Comparison of ENCODE assay signal across 17 mouse cellular contexts in the genomic region with DNA sequence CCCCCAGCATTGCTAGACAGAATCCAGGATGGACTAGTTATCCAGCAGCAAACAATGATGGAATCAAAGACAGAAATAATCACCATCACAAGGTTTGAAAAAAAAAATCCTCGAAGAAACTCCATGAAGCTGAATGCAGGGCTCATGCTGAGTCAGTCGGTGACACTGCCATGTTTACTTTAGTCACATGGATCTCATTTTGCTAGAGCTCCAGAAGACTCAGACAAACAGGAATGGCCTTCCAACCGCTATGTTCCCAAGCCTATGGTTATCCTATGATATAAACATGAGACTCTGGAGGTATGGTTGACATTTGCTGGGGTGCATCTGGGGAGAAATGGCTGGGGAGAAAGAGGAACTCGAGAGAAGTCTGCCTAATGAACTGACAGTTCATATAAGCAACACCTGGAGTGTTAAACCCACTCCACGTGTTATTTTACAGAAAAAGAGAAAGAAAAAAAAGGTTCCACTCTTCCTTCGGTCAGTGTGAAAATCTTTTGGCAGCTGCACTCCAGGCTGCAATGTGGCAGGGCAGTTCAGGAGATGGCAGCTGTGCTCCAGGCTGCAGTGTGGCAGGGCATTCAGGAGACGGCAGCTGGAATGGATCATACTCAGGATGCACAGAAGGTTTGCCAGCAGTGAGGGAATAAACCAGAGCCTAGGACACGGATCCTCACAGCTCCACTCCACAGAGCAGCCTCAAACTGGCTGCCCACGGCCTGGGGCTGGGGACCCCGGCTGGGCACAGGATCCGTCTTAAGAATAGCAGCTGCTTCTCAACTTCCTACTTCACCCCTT. TPM values are rescaled to one million over a fixed set of nuclear protein-coding genes. Genes with fewer than 3 reads are reported as not detected.
DNase-seq lines count a peak whose midpoint lies in the region; ATAC-seq and TF ChIP-seq lines count a peak whose summit lies in the region.
"Had no signal": no experiment of that assay in that cellular context is flagged by ENCODE, and none has a peak within 500 bp of the region (broad histone marks: within the 10 kb centered on the region; RNA-seq: fewer than 3 reads in every experiment).

No protein-coding gene starts in this region.

- WGBS in lung, embryonic 16.5 days: 33% methylated on average over 11 of the region's 11 CpGs
- 39% methylated on average over 11 of the region's 11 CpGs for WGBS in lung, postnatal 0 days
- WGBS in stomach, postnatal 0 days: 33% methylated on average over 11 of the region's 11 CpGs
- WGBS in neural tube, embryonic 15.5 days: 72% methylated on average over 11 of the region's 11 CpGs

- H3K4me2 ChIP-seq in lung, embryonic 16.5 days (ENCODE audit: low read depth, low read length): no peak overlapping the region
- no peak overlapping the region for H3K4me2 ChIP-seq in lung, postnatal 0 days (replicated peaks; ENCODE audit: low read depth, low read length)
- H3K4me2 ChIP-seq in stomach, postnatal 0 days (replicated peaks; ENCODE audit: low read depth): no peak overlapping the region
- no peak overlapping the region for H3K4me2 ChIP-seq in neural tube, embryonic 15.5 days
- H3K4me2 ChIP-seq: forebrain, embryonic 13.5 days; heart, embryonic 12.5 days; liver, embryonic 15.5 days; neural tube, embryonic 13.5 days had no signal

- H3K27ac ChIP-seq in lung, embryonic 16.5 days (ENCODE audit: low read length): peak overlapping the region; percentile 45
- no peak overlapping the region for H3K27ac ChIP-seq in lung, postnatal 0 days (ENCODE audit: low read length)
- 0 out of 2 replicates have a peak overlapping the region, but pooled peaks have one; percentile 24 for H3K27ac ChIP-seq in stomach, postnatal 0 days (replicated peaks)
- no peak overlapping the region for H3K27ac ChIP-seq in neural tube, embryonic 15.5 days (replicated peaks)
- H3K27ac ChIP-seq: forebrain, embryonic 13.5 days; liver, embryonic 15.5 days; neural tube, embryonic 13.5 days had no signal

- H3K27me3 ChIP-seq in lung, embryonic 16.5 days (ENCODE audit: control insufficient read depth, insufficient read depth, low read depth, low read length): no peaks in the 10 kb centered on the region
- H3K27me3 ChIP-seq in lung, postnatal 0 days (replicated peaks; ENCODE audit: insufficient read depth, low read length): no peaks in the 10 kb centered on the region
- no peaks in the 10 kb centered on the region for H3K27me3 ChIP-seq in stomach, postnatal 0 days (ENCODE audit: control insufficient read depth, insufficient read depth, low read length)
- no peaks in the 10 kb centered on the region for H3K27me3 ChIP-seq in neural tube, embryonic 15.5 days (replicated peaks)
- H3K27me3 ChIP-seq: forebrain, embryonic 13.5 days; heart, embryonic 12.5 days; liver, embryonic 15.5 days; neural tube, embryonic 13.5 days had no signal

- DNase-seq in lung, postnatal 25 days (ENCODE audit: low spot score): no peak
- peak; percentile 49 for DNase-seq in forelimb bud, embryonic 11.5 days (ENCODE audit: low read depth, low spot score)
- DNase-seq in lung, postnatal 0 days (ENCODE audit: low spot score): peak; percentile 42
- DNase-seq in stomach, postnatal 0 days (ENCODE audit: low spot score): no peak
- no peak for DNase-seq in liver
- DNase-seq: adrenal gland, postnatal 10 days; cerebellum, adult 8-10 months; gastrocnemius, postnatal 36 days; heart, postnatal 4 days; kidney, postnatal 14 days had no signal

- TF ChIP-seq EP300 in lung, postnatal 0 days (IDR thresholded peaks at IDR 0.05): no peak
- no peak for TF ChIP-seq EP300 in stomach, postnatal 0 days (optimal IDR thresholded peaks at IDR 0.05)

- no peaks in the 10 kb centered on the region; the same call in 1 of the 2 replicates for H3K36me3 ChIP-seq in lung, embryonic 16.5 days (ENCODE audit: control insufficient read depth, insufficient read depth, low read length)
- no peaks in the 10 kb centered on the region for H3K36me3 ChIP-seq in lung, postnatal 0 days (ENCODE audit: insufficient read depth, low read length)
- peaks cover 6% of the 10 kb centered on the region for H3K36me3 ChIP-seq in stomach, postnatal 0 days (ENCODE audit: control insufficient read depth, insufficient read depth, low read length)
- H3K36me3 ChIP-seq in neural tube, embryonic 15.5 days: peaks cover 55% of the 10 kb centered on the region

- no peak overlapping the region for H3K4me3 ChIP-seq in lung, embryonic 16.5 days (ENCODE audit: low read length)
- H3K4me3 ChIP-seq in lung, postnatal 0 days (ENCODE audit: low read depth, low read length): no peak overlapping the region
- H3K4me3 ChIP-seq in stomach, postnatal 0 days (ENCODE audit: low read depth, low read length): no peak overlapping the region
- no peak overlapping the region for H3K4me3 ChIP-seq in neural tube, embryonic 15.5 days (replicated peaks)
- H3K4me3 ChIP-seq: forebrain, embryonic 13.5 days; heart, embryonic 12.5 days; liver, embryonic 15.5 days; neural tube, embryonic 13.5 days had no signal

- TF ChIP-seq CTCF in lung, postnatal 0 days (IDR thresholded peaks at IDR 0.05): peak; percentile 40
- peak; percentile 23 for TF ChIP-seq CTCF in stomach, postnatal 0 days (IDR thresholded peaks at IDR 0.05; ENCODE audit: low read depth)

- peaks cover 11% of the 10 kb centered on the region; the same call in 1 of the 2 replicates for H3K4me1 ChIP-seq in lung, embryonic 16.5 days (replicated peaks; ENCODE audit: control insufficient read depth, insufficient read depth, low read length)
- peaks cover 2% of the 10 kb centered on the region; the same call in 1 of the 2 replicates for H3K4me1 ChIP-seq in lung, postnatal 0 days (ENCODE audit: insufficient read depth, low read depth, low read length)
- no peaks in the 10 kb centered on the region for H3K4me1 ChIP-seq in stomach, postnatal 0 days (replicated peaks; ENCODE audit: control insufficient read depth, insufficient read depth)
- no peaks in the 10 kb centered on the region; the same call in 1 of the 2 replicates for H3K4me1 ChIP-seq in neural tube, embryonic 15.5 days
- H3K4me1 ChIP-seq: forebrain, embryonic 13.5 days; liver, embryonic 15.5 days; neural tube, embryonic 13.5 days had no signal

- no peaks in the 10 kb centered on the region for H3K9me3 ChIP-seq in lung, embryonic 16.5 days (ENCODE audit: control insufficient read depth, low read length)
- H3K9me3 ChIP-seq in lung, postnatal 0 days (ENCODE audit: low read length): no peaks in the 10 kb centered on the region
- no peaks in the 10 kb centered on the region for H3K9me3 ChIP-seq in stomach, postnatal 0 days (ENCODE audit: control insufficient read depth, low read length)
- H3K9me3 ChIP-seq in neural tube, embryonic 15.5 days (replicated peaks): no peaks in the 10 kb centered on the region
- H3K9me3 ChIP-seq: forebrain, embryonic 13.5 days; heart, embryonic 12.5 days; liver, embryonic 15.5 days; neural tube, embryonic 13.5 days had no signal

- ATAC-seq in lung, embryonic 16.5 days (ENCODE audit: low read depth): peak; percentile 79
- ATAC-seq in lung, postnatal 0 days: peak; percentile 57
- peak; percentile 38; the same call in 1 of the 2 replicates for ATAC-seq in stomach, postnatal 0 days (ENCODE audit: low FRiP score, low TSS enrichment)
- ATAC-seq in CD4-positive, CD25-positive, alpha-beta regulatory T cell, adult 4 months: no peak
- ATAC-seq in neural tube, embryonic 15.5 days (ENCODE audit: low FRiP score): no peak
- ATAC-seq: forebrain, embryonic 13.5 days had no signal

- no peak overlapping the region for H3K9ac ChIP-seq in lung, embryonic 16.5 days (ENCODE audit: low read length)
- H3K9ac ChIP-seq in lung, postnatal 0 days (replicated peaks; ENCODE audit: low read depth): no peak overlapping the region
- no peak overlapping the region for H3K9ac ChIP-seq in stomach, postnatal 0 days (ENCODE audit: low read length)
- H3K9ac ChIP-seq in neural tube, embryonic 15.5 days (replicated peaks): no peak overlapping the region
- H3K9ac ChIP-seq: forebrain, embryonic 13.5 days; heart, embryonic 12.5 days; liver, embryonic 15.5 days; neural tube, embryonic 13.5 days had no signal

RNA-seq across cellular contexts. Expression of a gene that starts 46.9 kb away (rescaled TPM):
- polyA plus RNA-seq in lung, embryonic 16.5 days (2015; fragmentation: Nextera tagmentation; extraction: Ambion mirVana): 41.7 and 42.8 TPM in 2 replicates
- polyA plus RNA-seq in lung, postnatal 0 days (2015; fragmentation: Nextera tagmentation; extraction: Ambion mirVana): 54.3 and 54.4 TPM in 2 replicates
- 46.0 and 48.7 TPM in 2 replicates for polyA plus RNA-seq in stomach, postnatal 0 days (2015; fragmentation: Nextera tagmentation; extraction: Ambion mirVana)
- 10 to 100 TPM; 13.4 to 14.2 TPM for polyA plus RNA-seq in CD4-positive, CD25-positive, alpha-beta regulatory T cell, adult 4 months (2017; shearing (Covaris generic))
- polyA plus RNA-seq in neural tube, embryonic 15.5 days (2015; fragmentation: Nextera tagmentation; extraction: Ambion mirVana): 12.6 and 19.1 TPM in 2 replicates

Comparison
In these comparisons a context has a peak if more than half of its experiments do, and no peak if none do; other contexts are left out.
1. H3K27ac ChIP-seq: peak in lung, embryonic 16.5 days (single experiment) and stomach, postnatal 0 days (single experiment); none in lung, postnatal 0 days (single experiment) and neural tube, embryonic 15.5 days (single experiment).
2. DNase-seq: peak in forelimb bud, embryonic 11.5 days (single experiment) and lung, postnatal 0 days (single experiment); none in lung, postnatal 25 days (single experiment), stomach, postnatal 0 days (single experiment) and liver (single experiment).
3. ATAC-seq: peak in lung, embryonic 16.5 days (single experiment), lung, postnatal 0 days (single experiment) and stomach, postnatal 0 days (single experiment); none in CD4-positive, CD25-positive, alpha-beta regulatory T cell, adult 4 months (single experiment) and neural tube, embryonic 15.5 days (single experiment).